Mouse (Mus musculus) adrenal gland, adult 18-20 months (tissue): ENCODE data around the gene Hacd4. TPM values are rescaled to one million over a fixed set of nuclear protein-coding genes. Genes with fewer than 3 reads are reported as not detected.
A peak's percentile ranks its signal among the peaks of the same experiment; 100 is the strongest.

Experiments
- DNase-seq, 2 experiments: peaks; one replicate each; pipeline ENCODE4 v3.0.0; 2021 to 2022; ENCODE audit warnings: low spot score in 2 of 2
- long read RNA-seq, 2 experiments: library from polyadenylated mRNA; stranded (forward); transcript quantifications; one replicate each; pipeline ENCODE4 v2.0.0; 2021
- total RNA-seq, 2 experiments: library from RNA; stranded (reverse); gene quantifications; 1 replicate in 1 of 2; 2 replicates in 1 of 2; pipeline ENCODE4 v1.2.3; 2021

Hacd4 gene
- 1 to 10 TPM; 3.7 to 4.2 TPM for total RNA-seq
- long read RNA-seq, experiment 1, result 0 reads
- long read RNA-seq, experiment 2, partial matches to known transcripts, result 1 of 3 reads
- long read RNA-seq, experiment 2, other reads (novel, unspliced or antisense), result 2 of 3 reads

- peak; percentile 53 to 58 for DNase-seq
These were observed at the start of gene Hacd4 for GRCm38 (mm10) chr4:88438326-88438989. Hacd4 (minus strand) TSS chr4:88438928.

- no peak for DNase-seq
These were observed 49.4 kb upstream of the Hacd4 start for GRCm38 (mm10) chr4:88488107-88488506.

- DNase-seq, result no peak
These were observed 41.4 kb upstream of the Hacd4 start for GRCm38 (mm10) chr4:88480130-88480529.

GRCm38 (mm10) chr4:88478809-88479186 lies 40.1 kb upstream of the Hacd4 start:
- DNase-seq, result no peak

- no peak for DNase-seq
These were observed 39.6 kb upstream of the Hacd4 start for GRCm38 (mm10) chr4:88478177-88478808.

GRCm38 (mm10) chr4:88476511-88477210 lies 37.9 kb upstream of the Hacd4 start:
- DNase-seq, result no peak

- no peak for DNase-seq
These were observed 37.4 kb upstream of the Hacd4 start for GRCm38 (mm10) chr4:88476084-88476483.

GRCm38 (mm10) chr4:88471528-88471927 lies 32.8 kb upstream of the Hacd4 start:
- no peak for DNase-seq

- DNase-seq, result no peak
These were observed 25.8 kb upstream of the Hacd4 start for GRCm38 (mm10) chr4:88464574-88464973.

DNA sequence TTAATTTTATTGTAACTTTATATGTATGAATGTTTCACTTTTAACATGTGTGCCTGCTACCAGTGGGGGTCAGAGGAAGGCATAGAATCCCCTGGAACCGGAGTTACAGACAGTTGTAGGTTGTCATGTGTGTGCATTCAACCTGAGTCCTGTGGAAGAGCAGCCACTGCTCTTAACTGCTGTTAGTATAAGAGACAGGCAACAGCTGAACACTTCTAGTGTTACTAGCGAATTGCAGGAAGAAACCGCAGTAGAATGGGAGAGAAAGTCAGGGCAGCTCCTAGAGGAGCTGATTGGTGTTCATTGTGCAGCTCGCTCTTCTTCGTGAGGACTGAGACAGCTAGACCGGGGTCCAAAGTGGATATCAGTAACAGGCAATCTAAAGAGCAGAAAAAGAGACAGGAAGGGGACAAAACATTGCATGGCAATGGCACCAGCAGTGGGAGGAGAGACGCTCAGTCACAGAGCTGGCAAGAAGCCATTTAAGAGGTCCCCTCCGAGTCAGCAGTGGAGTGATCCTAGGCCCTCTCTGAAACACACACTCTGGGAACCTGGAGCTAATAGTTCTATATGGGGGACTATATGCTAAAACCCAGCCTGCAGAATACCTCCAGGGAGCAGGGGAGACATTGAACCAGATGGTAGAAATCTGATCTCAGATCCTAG lies 24.4 kb upstream of the Hacd4 start:
- DNase-seq, result no peak

- no peak for DNase-seq
These were observed 23.8 kb upstream of the Hacd4 start for GRCm38 (mm10) chr4:88462501-88462900.

GRCm38 (mm10) chr4:88461315-88461714 lies 22.6 kb upstream of the Hacd4 start:
- DNase-seq, result no peak

DNA sequence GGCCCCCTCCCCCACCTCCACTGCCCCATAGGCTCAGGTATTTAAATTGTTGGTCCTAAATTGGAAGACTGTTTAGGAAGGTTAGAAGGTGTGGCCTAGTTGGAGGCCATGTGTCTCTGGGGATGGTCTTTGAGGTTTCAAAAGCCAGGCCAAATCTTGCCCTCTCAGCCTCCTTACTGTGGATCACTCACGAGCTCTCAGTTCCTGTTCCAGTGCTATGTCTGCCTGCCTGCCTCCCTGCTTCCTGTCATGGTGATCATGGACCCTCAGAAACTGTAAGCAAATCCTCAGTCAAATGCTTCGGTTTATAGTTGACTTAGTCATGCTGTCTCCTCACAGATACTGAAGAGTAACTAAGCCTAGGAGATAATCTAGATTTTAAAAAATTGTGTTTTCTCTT lies 19.9 kb upstream of the Hacd4 start:
- no peak for DNase-seq

DNA sequence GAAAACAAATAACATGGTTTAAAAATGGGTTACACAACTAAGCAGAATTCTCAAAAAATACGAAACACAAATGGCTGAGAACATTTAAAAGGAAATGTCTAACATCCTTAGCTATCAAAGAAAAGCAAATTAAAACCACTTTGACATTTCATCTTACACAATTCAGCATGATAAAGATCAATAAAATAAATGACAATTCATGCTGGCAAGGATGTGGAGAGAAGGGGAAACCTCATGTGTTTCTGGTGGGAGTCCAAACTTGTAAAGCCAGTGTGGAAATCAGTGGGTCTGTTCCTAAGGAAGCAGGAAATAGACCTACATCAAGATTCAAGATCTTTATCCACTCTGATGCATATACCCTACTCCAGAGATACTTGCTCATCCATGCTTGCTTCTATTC lies 19.4 kb upstream of the Hacd4 start:
- DNase-seq, result no peak

- no peak for DNase-seq
These were observed 11.5 kb upstream of the Hacd4 start for GRCm38 (mm10) chr4:88450087-88450765.

DNA sequence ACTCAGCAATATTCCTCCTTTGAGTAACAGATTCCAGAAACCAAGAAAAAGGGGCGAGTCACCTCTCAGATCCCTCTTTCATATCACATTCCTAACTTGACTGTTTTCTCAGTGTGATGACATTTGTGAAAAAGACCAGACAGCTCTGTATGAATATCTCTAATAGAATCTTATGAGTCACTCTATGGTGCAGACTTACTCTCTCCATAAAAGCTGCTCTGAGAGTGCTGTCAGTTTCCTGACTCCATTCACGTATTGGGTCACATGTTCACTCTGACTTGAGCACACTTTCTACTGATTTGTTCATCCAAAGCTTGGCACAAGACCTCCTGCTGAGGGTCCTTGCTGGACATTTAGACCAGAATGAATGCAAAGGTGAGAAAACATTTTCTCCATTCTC lies 10.2 kb upstream of the Hacd4 start:
- no peak for DNase-seq

- DNase-seq, result no peak
These were observed 2.1 kb upstream of the Hacd4 start for GRCm38 (mm10) chr4:88440814-88441213.

- peak in 1 of 2 experiments; percentile 22 for DNase-seq
These were observed 968 bp upstream of the Hacd4 start for GRCm38 (mm10) chr4:88439669-88440123.

DNA sequence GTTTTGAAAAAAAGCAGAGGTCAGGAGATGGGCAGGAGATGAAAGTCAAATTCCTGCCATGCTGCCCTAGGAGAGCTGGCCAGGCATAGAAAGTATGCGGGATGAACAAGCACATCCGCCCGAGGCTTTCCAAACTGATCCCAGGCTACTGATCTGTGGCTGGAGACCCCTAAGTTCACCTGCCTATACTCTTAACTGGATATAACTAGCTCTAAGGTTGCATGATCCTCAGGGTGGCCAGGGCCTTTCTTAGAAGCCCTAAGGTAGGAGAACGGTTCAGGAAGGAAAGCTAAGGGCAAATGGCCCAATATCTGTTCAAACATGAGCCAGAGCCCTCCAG lies 232 bp upstream of the Hacd4 start:
- DNase-seq, result no peak

GRCm38 (mm10) chr4:88437917-88438316 lies 811 bp downstream of the Hacd4 start:
- DNase-seq, result no peak

DNA sequence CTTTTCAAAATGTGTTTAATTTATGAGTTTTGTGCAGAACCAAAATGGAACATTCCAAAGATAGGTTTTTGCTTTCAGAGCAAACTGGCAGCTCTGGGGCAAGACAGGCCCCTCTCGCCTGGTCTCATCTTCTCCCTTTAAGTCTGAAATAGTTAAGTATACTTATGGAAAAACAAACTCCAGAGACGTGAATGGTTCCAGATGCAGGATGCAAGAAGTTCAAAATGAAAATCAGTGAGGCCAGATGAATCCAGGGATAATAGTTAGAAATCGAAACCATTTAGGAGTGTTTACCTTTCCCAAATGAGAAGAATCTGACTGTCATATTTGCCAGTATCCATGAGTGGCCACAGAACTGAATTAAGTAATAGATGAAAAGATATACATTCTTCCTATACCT lies 1.6 kb downstream of the Hacd4 start:
- no peak for DNase-seq
